Mouse (Mus musculus) embryonic fibroblast, embryonic 13.5 days (primary cell): ENCODE data around the gene Krtap3-3.

Experiments used
- CTCF ChIP-seq: IDR thresholded peaks from 2 replicates; pipeline ENCODE4 v1.5.1; 2011; ENCODE audit warnings: mild to moderate bottlenecking, control low read depth, low read length, moderate library complexity, borderline replicate concordance; ENCODE audit not compliant: insufficient read depth
- POLR2A ChIP-seq: IDR thresholded peaks from 2 replicates; pipeline ENCODE4 v1.6.1; 2011; ENCODE audit warnings: low read depth, mild to moderate bottlenecking, control low read depth, low read length, moderate library complexity

DNA sequence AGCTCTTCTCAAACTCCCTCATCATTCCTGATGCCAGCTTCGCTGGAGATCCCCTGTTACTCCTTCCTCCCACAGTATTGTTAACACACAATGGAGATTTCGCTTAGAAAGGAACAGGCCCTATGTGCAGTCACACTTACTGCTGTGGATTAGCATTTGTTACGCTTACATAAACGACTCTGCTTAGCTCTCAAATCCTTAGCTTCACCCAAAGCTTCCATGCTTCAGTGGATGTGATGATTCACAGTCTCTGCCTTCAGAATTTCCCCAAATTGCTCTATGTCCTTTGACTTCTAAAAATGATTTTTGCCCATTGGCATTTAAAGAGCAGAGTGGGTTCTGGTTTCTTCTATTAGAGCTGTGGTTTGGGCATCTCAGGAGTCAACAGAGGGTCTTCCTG, 22.5 kb upstream of the Krtap3-3 start:
- TF ChIP-seq CTCF: no peak
- TF ChIP-seq POLR2A: no peak
